Mouse (Mus musculus) hindbrain, embryonic 10.5 days (tissue): ENCODE data around the gene Mapkapk5. TPM values are rescaled to one million over a fixed set of nuclear protein-coding genes. Genes with fewer than 3 reads are reported as not detected.
A peak's percentile ranks its signal among the peaks of the same experiment; 100 is the strongest.

Experiments used
- DNase-seq: peaks from one replicate; pipeline ENCODE4 v3.0.0-alpha.2; 2017; ENCODE audit warnings: low spot score
- H3K27ac ChIP-seq: fragments of 300-500 bp; sonication (generic); 2 replicates; pipeline ENCODE4 v1.5.1; 2016; ENCODE audit warnings: mild to moderate bottlenecking, moderate library complexity
- H3K27me3 ChIP-seq: fragments of 300-500 bp; sonication (generic); 2 replicates; pipeline ENCODE4 v1.6.1; 2016; ENCODE audit warnings: mild to moderate bottlenecking; ENCODE audit not compliant: poor library complexity, insufficient read depth, severe bottlenecking
- H3K36me3 ChIP-seq: fragments of 300-500 bp; sonication (generic); 2 replicates; pipeline ENCODE4 v1.6.1; 2016; ENCODE audit warnings: mild to moderate bottlenecking, moderate library complexity
- H3K4me1 ChIP-seq: fragments of 300-500 bp; sonication (generic); replicated peaks from 2 replicates; pipeline ENCODE4 v1.6.1; 2016; ENCODE audit warnings: mild to moderate bottlenecking
- H3K4me3 ChIP-seq: fragments of 300-500 bp; sonication (generic); 2 replicates; pipeline ENCODE4 v1.5.1; 2016; ENCODE audit warnings: mild to moderate bottlenecking, moderate library complexity
- H3K9me3 ChIP-seq: fragments of 300-500 bp; sonication (generic); 2 replicates; pipeline ENCODE4 v1.6.1; 2016; ENCODE audit warnings: mild to moderate bottlenecking, moderate library complexity
- WGBS: fragments of 180-500 bp; shearing (Covaris S2); methylation state at CpG from one replicate; pipeline ENCODE4 v1.1.7; 2016; 5-methylcytosine and 5-hydroxymethylcytosine counted together
- polyA plus RNA-seq: library from polyadenylated mRNA; unstranded; fragments of >200 nt; fragmentation: Nextera tagmentation; extraction: Ambion mirVana; gene quantifications from 2 replicates; pipeline ENCODE4 v1.2.1, GENCODE M21; 2016

Mapkapk5 gene
- 48.8 and 53.9 TPM in 2 replicates for polyA plus RNA-seq

- DNase-seq = peak; percentile 98
- Histone ChIP-seq H3K36me3 (no peaks in the 10 kb centered on the region), H3K27ac (peak within 1 kb of the TSS; percentile 99), H3K4me3 (peak within 1 kb of the TSS; percentile 100), H3K4me1 (peaks cover 29% of the 10 kb centered on the region), H3K9me3 (no peaks in the 10 kb centered on the region), H3K27me3 (no peaks in the 10 kb centered on the region)
- WGBS = 2% methylated on average over 55 of the region's 55 CpGs
Observed at GRCm38 (mm10) chr5:121545793-121546529, at the start of gene Mapkapk5. Mapkapk5 (minus strand) TSS chr5:121545905.

DNA sequence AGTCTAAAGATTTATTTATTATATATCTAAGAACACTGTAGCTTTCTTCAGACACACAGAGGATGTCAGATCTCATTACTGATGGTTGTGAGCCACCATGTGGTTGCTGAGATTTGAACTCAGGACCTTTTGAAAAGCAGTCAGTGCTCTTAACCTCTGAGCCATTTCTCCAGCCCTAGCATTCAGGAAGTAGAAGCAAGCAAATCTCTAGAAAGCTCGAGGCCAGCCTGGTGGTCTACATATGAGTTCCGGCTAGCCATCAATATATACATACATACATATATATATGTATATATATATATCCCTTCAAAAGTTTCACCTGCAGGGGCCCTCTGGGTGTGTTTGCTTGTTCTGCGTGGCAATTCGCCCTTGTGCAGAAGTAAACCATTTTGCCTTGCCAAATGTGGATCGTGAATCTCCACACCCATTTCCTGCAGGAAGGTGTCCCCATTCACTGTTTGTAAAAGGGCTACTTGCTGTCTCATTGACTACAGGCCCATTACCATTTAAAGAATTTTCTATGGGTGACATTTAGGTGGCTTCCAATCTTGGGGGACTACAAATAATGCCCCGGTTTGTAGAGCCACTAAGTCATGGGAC lies 49.1 kb upstream of the Mapkapk5 start:
- H3K9me3 ChIP-seq = no peaks in the 10 kb centered on the region
- WGBS = 91% methylated on average over 6 of the region's 6 CpGs
- no peak overlapping the region for H3K4me3 ChIP-seq
- peaks cover 13% of the 10 kb centered on the region; the same call in 1 of the 2 replicates for H3K27me3 ChIP-seq
- no peak overlapping the region for H3K27ac ChIP-seq
- peaks cover 34% of the 10 kb centered on the region for H3K4me1 ChIP-seq
- no peaks in the 10 kb centered on the region for H3K36me3 ChIP-seq
- no peak for DNase-seq

DNA sequence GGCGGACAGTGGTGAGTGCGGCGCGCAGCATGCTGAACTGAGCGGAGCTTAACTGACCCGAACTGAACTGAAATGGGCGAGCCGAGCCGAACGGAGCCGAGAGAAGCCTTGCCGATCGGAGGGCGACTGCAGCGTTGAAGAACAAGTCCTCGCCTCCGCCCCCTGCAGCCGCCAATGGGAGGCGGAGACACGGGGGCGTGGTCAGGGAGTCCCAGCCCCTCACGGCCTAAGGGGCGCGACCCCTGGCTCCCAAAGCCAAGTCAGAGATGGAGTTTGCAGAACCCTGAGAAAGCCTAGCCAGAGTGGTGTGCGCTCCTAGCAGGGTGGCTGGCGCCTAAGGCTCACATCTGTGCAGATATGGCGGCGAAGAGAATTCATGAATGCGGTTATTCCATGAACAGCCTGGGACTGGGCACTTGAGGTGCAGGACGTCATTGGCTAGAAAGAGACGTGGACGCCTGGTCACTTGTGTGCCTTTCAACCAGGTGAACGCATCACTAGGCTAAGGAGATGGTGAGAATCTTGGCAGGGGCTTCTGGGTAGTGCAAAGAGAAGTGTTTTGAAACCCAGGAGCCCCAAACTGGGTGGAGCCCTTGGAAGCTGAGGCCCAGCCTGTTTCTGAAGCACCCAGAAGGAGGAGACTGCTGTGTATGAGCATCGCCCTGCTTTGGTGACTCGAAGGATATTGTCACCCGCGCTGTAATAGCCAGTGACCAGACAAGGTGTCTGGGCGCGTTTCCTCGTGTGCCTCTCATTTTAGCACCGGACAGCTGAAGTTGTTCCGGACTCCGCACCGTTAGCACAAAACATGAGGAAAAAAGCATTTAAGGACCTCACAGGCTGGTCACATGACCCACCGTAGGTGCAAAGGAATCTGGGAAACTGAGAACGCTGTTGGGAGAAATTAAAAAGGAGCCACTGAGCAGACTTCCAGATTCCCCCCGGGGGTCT lies 48.0 kb upstream of the Mapkapk5 start, which contains the start of gene Aldh2:
Gene Aldh2 (minus strand): TSS at position 374 of the 951 bp plus-strand sequence.
- H3K36me3 ChIP-seq = no peaks in the 10 kb centered on the region
- H3K27ac ChIP-seq = peak within 1 kb of the TSS; percentile 87
- WGBS = 3% methylated on average over 47 of the region's 47 CpGs
- H3K4me3 ChIP-seq = peak within 1 kb of the TSS; percentile 84
- DNase-seq = peak; percentile 88
- H3K9me3 ChIP-seq = no peaks in the 10 kb centered on the region
- H3K4me1 ChIP-seq = peaks cover 34% of the 10 kb centered on the region
- H3K27me3 ChIP-seq = peaks cover 13% of the 10 kb centered on the region; the same call in 1 of the 2 replicates

DNA sequence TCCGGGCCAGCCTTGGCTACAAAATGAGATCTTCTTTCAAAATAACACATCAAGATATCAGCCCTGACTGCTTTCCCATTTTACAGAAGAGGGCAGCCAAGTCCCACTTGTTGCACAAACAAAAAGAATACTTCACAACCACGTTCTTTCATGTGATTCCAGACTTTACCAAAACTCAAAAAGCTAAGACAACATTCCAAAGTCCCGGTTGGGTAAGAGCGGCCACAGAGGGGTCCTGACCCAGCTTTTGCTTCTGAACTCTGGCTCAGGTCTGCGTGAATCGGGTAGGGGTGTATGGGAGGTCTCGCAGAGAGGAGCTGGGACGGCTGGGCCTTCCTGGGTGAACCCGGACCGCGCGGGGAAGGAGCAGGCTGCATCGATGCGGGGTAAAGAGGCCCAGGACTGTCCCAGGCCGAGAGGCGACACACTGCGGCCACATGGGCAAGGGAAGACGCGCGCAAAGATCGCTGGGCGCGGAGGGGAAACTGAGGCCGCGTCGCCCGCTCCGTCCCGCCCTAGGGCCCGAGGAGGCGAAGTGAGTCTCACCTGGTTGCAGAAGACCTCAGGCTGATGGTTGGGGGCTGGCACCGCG lies 47.2 kb upstream of the Mapkapk5 start:
- Histone ChIP-seq H3K27me3 (peaks cover 13% of the 10 kb centered on the region; the same call in 1 of the 2 replicates), H3K9me3 (no peaks in the 10 kb centered on the region), H3K27ac (peak overlapping the region; percentile 87), H3K4me1 (peaks cover 34% of the 10 kb centered on the region), H3K36me3 (no peaks in the 10 kb centered on the region), H3K4me3 (peak overlapping the region; percentile 84)
- peak; percentile 4 for DNase-seq
- 4% methylated on average over 33 of the region's 33 CpGs for WGBS

- H3K27ac ChIP-seq = no peak overlapping the region
- peaks cover 13% of the 10 kb centered on the region; the same call in 1 of the 2 replicates for H3K27me3 ChIP-seq
- DNase-seq = no peak
- 69% methylated on average over 11 of the region's 11 CpGs for WGBS
- peak overlapping the region; percentile 84 for H3K4me3 ChIP-seq
- H3K36me3 ChIP-seq = no peaks in the 10 kb centered on the region
- no peaks in the 10 kb centered on the region for H3K9me3 ChIP-seq
- H3K4me1 ChIP-seq = peaks cover 29% of the 10 kb centered on the region
Observed at GRCm38 (mm10) chr5:121592064-121592815, 46.5 kb upstream of the Mapkapk5 start.

- DNase-seq = no peak
- Histone ChIP-seq H3K4me1 (peaks cover 29% of the 10 kb centered on the region), H3K4me3 (no peak overlapping the region), H3K27ac (no peak overlapping the region), H3K36me3 (no peaks in the 10 kb centered on the region), H3K27me3 (peaks cover 13% of the 10 kb centered on the region; the same call in 1 of the 2 replicates), H3K9me3 (no peaks in the 10 kb centered on the region)
- 81% methylated on average over 11 of the region's 11 CpGs for WGBS
Observed at GRCm38 (mm10) chr5:121591417-121592063, 45.8 kb upstream of the Mapkapk5 start.

DNA sequence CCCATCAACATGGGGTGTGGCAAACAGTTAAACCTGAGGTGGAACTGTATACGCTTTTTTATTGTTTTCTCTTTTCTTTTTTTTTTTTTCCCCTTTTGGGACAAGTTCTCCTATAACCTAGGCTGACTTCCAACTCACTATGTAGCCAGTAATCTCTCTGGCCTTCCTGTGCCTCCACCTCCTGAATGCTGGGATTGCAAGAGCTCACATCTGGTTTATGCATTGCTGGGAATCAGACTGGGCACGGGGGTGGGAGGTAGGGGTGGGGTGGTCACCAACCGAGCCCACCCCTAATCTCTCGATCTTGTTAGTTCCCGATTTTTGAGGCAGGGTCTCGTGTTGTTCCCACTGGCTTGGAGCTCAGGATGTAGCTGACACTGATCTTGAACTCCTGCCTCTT lies 44.2 kb upstream of the Mapkapk5 start:
- Histone ChIP-seq H3K27ac (no peak overlapping the region), H3K4me3 (no peak overlapping the region), H3K36me3 (no peaks in the 10 kb centered on the region), H3K9me3 (no peaks in the 10 kb centered on the region), H3K27me3 (peaks cover 13% of the 10 kb centered on the region; the same call in 1 of the 2 replicates), H3K4me1 (peaks cover 29% of the 10 kb centered on the region)
- WGBS = 89% methylated on average over 6 of the region's 6 CpGs
- no peak for DNase-seq

DNA sequence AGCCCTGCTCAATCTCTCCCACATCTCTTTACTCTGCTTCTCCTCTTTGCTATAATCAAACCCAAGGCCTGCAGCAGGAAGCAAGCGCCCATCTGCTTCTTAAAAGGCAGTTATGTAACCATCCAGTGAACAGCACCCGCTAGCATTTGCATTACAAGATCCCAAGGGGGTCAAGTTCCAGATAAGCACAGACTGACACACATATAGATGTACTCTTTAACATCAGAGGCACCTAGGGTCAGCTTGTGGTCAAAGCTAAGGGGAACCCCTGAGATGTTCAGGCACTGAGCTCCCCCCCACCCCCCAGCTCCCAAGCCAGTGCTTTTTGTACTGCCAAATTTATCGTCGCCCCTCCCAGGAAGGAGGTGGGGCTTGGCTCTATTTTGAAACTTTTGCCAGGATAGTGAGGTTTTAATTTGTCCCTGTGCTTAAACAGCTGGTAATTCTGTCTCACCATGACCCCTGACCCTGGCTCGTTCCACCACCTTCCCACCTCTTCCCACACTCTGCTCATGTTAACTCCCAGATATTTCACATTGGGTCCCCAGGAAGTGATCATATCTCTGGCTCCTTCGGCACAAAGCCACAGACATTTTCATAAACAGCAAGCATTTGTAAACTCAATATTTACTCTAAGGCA lies 40.8 kb upstream of the Mapkapk5 start:
- Histone ChIP-seq H3K4me3 (no peak overlapping the region), H3K9me3 (no peaks in the 10 kb centered on the region), H3K4me1 (peaks cover 8% of the 10 kb centered on the region), H3K36me3 (no peaks in the 10 kb centered on the region), H3K27ac (no peak overlapping the region), H3K27me3 (no peaks in the 10 kb centered on the region)
- no peak for DNase-seq
- WGBS = 77% methylated on average over 6 of the region's 6 CpGs

GRCm38 (mm10) chr5:121585699-121586098 lies 40.0 kb upstream of the Mapkapk5 start:
- Histone ChIP-seq H3K36me3 (no peaks in the 10 kb centered on the region; the same call in 1 of the 2 replicates), H3K9me3 (no peaks in the 10 kb centered on the region), H3K4me1 (peaks cover 8% of the 10 kb centered on the region), H3K27me3 (no peaks in the 10 kb centered on the region), H3K27ac (no peak overlapping the region), H3K4me3 (no peak overlapping the region)
- DNase-seq = no peak
- WGBS = 85% methylated on average over 5 of the region's 5 CpGs

GRCm38 (mm10) chr5:121585005-121585404 lies 39.3 kb upstream of the Mapkapk5 start:
- Histone ChIP-seq H3K27ac (no peak overlapping the region), H3K27me3 (no peaks in the 10 kb centered on the region), H3K4me3 (no peak overlapping the region), H3K36me3 (peaks cover 5% of the 10 kb centered on the region; the same call in 1 of the 2 replicates), H3K9me3 (no peaks in the 10 kb centered on the region), H3K4me1 (peaks cover 8% of the 10 kb centered on the region)
- WGBS = 95% methylated on average over 10 of the region's 10 CpGs
- DNase-seq = no peak
